Mouse (Mus musculus) kidney, adult 2 months (tissue): Measurements from ENCODE around the gene Abr.

Experiments used
- CTCF ChIP-seq: fragments of 200-500 bp; conservative IDR thresholded peaks from 2 replicates; pipeline ENCODE4 v1.5.1; 2011; ENCODE audit warnings: low read depth, mild to moderate bottlenecking, control low read depth, low read length, moderate library complexity, mixed read lengths; ENCODE audit not compliant: insufficient read depth, insufficient read length
- POLR2A ChIP-seq: fragments of 200-500 bp; IDR thresholded peaks from one replicate; pipeline ENCODE4 v1.6.1; 2011; ENCODE audit warnings: low read depth, low read length, control low read depth

DNA sequence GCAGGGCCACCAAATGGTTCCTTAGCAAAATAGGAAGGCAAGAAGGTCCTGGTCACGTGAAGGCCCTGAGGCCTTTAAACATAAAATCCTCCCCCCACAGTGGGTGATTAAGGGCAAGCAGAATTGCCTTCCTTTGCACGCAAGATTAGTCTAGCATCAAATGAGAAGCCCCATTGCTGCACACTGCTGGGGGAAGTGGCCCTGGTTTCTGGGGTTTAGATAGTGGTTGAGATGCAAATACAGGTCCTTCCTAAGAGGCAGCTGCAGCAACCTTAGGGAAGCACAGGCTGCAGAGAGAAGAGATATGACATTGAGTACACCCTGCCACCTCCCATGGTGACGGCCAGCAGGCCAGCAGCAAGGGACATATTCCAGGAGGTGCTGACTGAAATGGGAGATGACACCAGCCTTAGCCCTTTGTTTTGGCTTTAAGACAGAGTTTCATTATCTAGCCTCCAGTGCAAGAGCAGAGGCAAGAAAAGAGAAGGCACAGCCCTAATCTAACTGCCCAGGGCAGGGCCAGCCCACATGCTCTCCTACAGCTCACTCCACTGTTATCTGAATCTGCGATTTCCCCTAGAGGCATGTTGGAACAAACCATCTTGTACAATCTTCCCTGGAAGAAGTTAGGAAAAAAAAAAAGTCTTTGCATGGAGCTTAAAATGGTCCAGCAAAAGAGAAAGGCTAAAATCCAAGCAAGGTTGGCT, 28.3 kb downstream of the Abr start:
- TF ChIP-seq POLR2A (no peak), CTCF (no peak)
